Mouse (Mus musculus): ENCODE measurements around the gene Spg20. TPM values are rescaled to one million over a fixed set of nuclear protein-coding genes. Genes with fewer than 3 reads are reported as not detected.

Spg20 gene
- polyA plus RNA-seq, 1 experiment from 2014 or later, result 93.8 TPM

DNA sequence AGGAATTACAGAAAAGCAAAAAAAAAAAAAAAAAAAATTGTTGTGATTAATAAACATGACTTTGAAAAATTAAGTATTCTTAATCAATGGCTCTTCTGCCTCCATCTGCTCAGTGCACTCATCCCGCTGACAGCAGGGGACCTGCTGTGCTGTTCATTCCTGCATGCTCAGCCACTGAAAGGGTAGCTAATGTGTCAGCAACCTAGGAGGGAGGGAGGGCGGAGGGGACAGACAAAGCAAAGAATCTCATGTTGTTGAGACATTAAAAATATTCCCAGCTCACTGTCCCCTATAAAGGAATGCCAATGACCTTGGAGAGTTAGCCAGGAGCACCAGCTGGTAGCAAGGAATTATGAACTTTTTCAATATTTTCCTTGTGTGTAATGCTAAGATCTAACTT is 13.9 kb upstream of the Spg20 start:
- Histone ChIP-seq H3K27ac (no peak overlapping the region), H3K4me3 (replicated peaks) (no peak overlapping the region), H3K4me2 (no peak overlapping the region), H3K4me1 (replicated peaks) (peaks cover 12% of the 10 kb centered on the region; the same call in 1 of the 2 replicates), H3K36me3 (no peaks in the 10 kb centered on the region), H3K27me3 (no peaks in the 10 kb centered on the region), H3K9ac (replicated peaks) (no peak overlapping the region), H3K9me3 (no peaks in the 10 kb centered on the region)
- no peak for ATAC-seq (ENCODE audit: insufficient number of reproducible peaks, insufficient read depth, low FRiP score, low TSS enrichment, low read depth)
- 72% methylated on average over 2 of the region's 2 CpGs for WGBS

DNA sequence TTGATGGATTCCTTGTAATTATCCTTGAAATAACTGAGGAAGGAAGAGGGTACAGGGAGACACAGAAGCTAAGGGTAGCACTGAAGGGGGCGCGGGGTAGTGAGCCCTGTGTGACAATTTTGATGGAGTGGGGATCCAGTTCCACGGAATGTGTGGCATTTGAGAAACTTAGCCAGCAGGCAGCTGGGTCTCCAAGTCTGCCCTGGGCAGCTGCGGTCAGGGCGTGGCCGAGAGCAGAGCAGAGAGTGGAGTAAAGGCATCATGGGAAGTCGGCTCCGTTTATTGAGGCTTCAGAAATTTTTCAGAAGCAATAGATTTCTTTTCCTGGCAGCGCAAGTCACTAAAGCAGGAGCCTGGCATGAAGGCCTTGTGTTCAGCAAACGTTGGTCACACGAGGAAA is 12.9 kb upstream of the Spg20 start:
- WGBS, result 75% methylated on average over 11 of the region's 11 CpGs
- 0 out of 2 replicates have a peak overlapping the region, but pooled peaks have one; percentile 45 for H3K27ac ChIP-seq

DNA sequence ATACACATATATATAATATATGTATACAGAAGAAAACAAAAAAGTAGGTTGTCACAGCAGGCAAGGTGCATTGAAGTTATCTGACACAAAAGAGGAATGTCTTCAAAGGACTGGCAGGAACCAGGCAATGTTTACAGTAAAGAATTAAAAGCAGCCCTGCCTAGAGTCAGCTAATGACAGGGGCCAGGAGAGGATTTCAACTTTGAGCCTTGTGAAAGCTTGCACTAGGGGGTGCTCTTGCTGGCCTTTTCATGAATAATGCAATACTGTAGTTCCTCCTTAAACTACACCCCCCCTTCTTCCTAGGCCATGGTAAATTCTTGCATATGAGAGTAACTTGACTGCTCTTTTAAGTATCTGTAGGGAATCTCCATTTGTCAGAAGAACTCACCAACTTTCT is 10.8 kb upstream of the Spg20 start:
- no peak overlapping the region for H3K4me3 ChIP-seq (replicated peaks)
- H3K9me3 ChIP-seq, result no peaks in the 10 kb centered on the region
- no peaks in the 10 kb centered on the region for H3K36me3 ChIP-seq
- no peak overlapping the region for H3K27ac ChIP-seq
- H3K27me3 ChIP-seq, result no peaks in the 10 kb centered on the region
- no peak overlapping the region for H3K4me2 ChIP-seq
- no peak for ATAC-seq (ENCODE audit: insufficient number of reproducible peaks, insufficient read depth, low FRiP score, low TSS enrichment, low read depth)
- peaks cover 12% of the 10 kb centered on the region; the same call in 1 of the 2 replicates for H3K4me1 ChIP-seq (replicated peaks)
- no peak overlapping the region for H3K9ac ChIP-seq (replicated peaks)

More for the DNA sequence above, 12.9 kb upstream of the Spg20 start:
- peaks cover 12% of the 10 kb centered on the region; the same call in 1 of the 2 replicates for H3K4me1 ChIP-seq (replicated peaks)
- H3K36me3 ChIP-seq, result no peaks in the 10 kb centered on the region
- no peak overlapping the region for H3K4me3 ChIP-seq (replicated peaks)
- no peak overlapping the region for H3K9ac ChIP-seq (replicated peaks)
- ATAC-seq (ENCODE audit: insufficient number of reproducible peaks, insufficient read depth, low FRiP score, low TSS enrichment, low read depth), result no peak
- no peak overlapping the region for H3K4me2 ChIP-seq
- H3K9me3 ChIP-seq, result no peaks in the 10 kb centered on the region
- no peaks in the 10 kb centered on the region for H3K27me3 ChIP-seq

DNA sequence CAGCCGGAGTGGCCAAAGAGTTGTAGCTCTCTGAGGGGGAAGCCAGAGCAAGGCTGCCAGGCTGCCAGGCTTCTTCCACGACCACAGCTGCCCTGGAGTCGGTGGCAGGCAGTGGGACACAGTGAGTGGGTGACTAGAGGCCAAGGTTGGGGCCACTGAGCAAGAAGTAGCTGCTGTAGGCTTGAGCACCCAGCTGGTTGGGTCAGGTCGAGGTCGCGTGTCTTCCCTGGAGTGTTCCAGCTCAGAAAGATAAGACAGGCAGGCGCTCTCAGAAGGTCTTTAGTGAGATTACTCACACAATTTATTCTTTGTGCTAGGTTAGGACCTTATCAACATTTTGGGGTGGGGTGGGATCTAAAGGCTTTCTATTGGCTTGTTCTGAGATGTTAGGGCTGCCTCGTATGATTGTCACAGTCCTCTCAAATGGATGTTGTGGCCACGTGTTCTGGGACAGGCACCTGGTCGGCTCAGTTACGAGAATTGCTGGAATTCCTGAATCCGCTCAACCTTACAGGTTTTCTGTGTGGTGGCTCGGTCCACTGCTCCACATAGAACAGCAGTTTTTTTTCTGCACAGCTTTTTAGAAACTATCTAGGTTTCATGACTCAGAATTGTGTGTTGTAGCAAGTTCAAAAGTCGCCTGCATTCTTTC is 6.4 kb upstream of the Spg20 start:
- 0 out of 2 replicates have a peak, but pooled peaks cover 3% of the 10 kb centered on the region for H3K4me1 ChIP-seq (replicated peaks)
- no peaks in the 10 kb centered on the region for H3K36me3 ChIP-seq
- no peak overlapping the region for H3K4me3 ChIP-seq (replicated peaks)
- H3K9me3 ChIP-seq, result no peaks in the 10 kb centered on the region
- no peak overlapping the region for H3K4me2 ChIP-seq
- H3K27ac ChIP-seq, result no peak overlapping the region
- H3K27me3 ChIP-seq, result no peaks in the 10 kb centered on the region
- no peak for ATAC-seq (ENCODE audit: insufficient number of reproducible peaks, insufficient read depth, low FRiP score, low TSS enrichment, low read depth)
- 80% methylated on average over 14 of the region's 14 CpGs for WGBS
- H3K9ac ChIP-seq (replicated peaks), result no peak overlapping the region

DNA sequence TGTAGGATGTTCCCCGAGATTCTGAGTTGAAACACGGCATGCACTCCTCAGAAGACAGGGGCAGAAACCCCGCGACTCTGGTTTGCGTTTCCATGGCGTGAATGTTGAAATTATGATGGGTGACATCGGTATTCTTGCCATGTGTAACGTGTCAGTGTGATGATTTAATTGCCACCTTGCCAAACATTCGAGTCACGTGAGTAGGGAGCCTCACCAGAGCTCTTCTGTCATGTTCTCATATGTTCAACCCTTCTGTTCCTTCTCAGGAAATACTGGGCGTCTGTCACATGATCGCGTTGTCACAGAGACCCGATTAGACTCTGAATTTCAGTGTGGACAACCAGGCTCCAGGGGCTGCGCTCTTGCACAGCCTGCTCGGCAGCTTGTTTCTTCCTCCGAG is 5.9 kb upstream of the Spg20 start:
- WGBS, result 86% methylated on average over 17 of the region's 17 CpGs
- Histone ChIP-seq H3K9me3 (no peaks in the 10 kb centered on the region), H3K27me3 (no peaks in the 10 kb centered on the region), H3K4me3 (replicated peaks) (no peak overlapping the region), H3K4me1 (replicated peaks) (0 out of 2 replicates have a peak, but pooled peaks cover 3% of the 10 kb centered on the region), H3K4me2 (no peak overlapping the region), H3K36me3 (no peaks in the 10 kb centered on the region), H3K9ac (replicated peaks) (no peak overlapping the region), H3K27ac (no peak overlapping the region)
- ATAC-seq (ENCODE audit: insufficient number of reproducible peaks, insufficient read depth, low FRiP score, low TSS enrichment, low read depth), result no peak

DNA sequence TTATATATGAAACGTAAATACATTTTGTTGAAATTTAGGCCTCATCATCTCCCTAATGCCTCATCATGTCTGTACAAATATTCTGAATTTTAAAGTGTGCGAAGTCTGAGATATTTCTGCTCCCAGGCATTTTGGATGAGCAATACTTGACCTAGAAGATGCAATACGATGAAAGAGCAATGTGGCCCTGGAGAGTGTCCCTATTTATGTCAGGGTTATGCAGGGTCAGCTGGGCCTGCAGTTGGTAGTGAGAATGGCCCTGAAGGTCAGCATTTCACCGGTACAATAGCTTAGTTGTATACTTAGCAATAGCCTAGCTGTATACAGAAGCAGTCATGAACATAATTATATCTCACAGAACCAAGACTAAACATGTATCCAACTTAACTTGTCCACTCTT is 2.8 kb upstream of the Spg20 start:
- Histone ChIP-seq H3K36me3 (no peaks in the 10 kb centered on the region), H3K9ac (replicated peaks) (no peak overlapping the region), H3K9me3 (no peaks in the 10 kb centered on the region), H3K27me3 (no peaks in the 10 kb centered on the region), H3K4me3 (replicated peaks) (no peak overlapping the region), H3K4me1 (replicated peaks) (peaks cover 13% of the 10 kb centered on the region), H3K27ac (no peak overlapping the region), H3K4me2 (no peak overlapping the region)
- ATAC-seq (ENCODE audit: insufficient number of reproducible peaks, insufficient read depth, low FRiP score, low TSS enrichment, low read depth), result no peak
- WGBS, result 86% methylated on average over 4 of the region's 4 CpGs

DNA sequence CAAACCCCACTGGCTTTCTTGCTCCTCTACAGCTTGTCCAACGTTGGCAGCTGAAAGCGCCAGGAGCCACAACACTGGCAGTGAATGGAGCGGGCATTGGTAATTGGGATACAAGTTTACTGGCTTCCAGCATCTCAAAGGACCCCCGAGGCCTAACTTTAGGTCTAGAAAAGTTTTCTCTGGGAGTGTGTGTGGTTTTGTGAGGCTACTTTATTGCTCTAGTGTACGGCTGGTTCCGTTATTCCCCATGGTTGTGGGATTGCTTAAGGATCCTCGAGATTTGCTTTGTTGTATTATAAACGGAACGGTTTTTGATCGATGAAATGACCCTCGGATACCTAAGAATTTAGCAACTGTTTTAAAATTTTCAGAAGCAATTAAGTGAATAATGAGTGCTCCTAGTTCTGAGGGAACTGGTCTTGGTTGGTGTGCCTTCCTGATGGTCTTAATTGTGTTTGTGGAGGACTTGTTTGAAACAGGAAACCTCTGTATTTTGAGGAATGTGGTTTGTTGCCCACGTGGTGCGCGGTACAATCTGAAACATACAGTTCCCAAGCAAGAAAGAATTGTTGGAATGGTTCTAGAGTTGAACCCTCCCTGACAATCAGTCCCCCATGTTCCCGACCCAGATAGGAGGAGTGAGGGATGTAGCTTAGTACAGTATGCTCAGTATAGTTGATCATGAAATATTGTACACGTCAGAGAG is 955 bp downstream of the Spg20 start:
- 21% methylated on average over 16 of the region's 16 CpGs for WGBS
- H3K27me3 ChIP-seq, result no peaks in the 10 kb centered on the region
- H3K36me3 ChIP-seq, result peaks cover 14% of the 10 kb centered on the region
- peak overlapping the region; percentile 60 for H3K4me2 ChIP-seq
- H3K4me1 ChIP-seq (replicated peaks), result peaks cover 21% of the 10 kb centered on the region
- peak overlapping the region; percentile 96 for H3K27ac ChIP-seq
- H3K9me3 ChIP-seq, result no peaks in the 10 kb centered on the region
- ATAC-seq (ENCODE audit: insufficient number of reproducible peaks, insufficient read depth, low FRiP score, low TSS enrichment, low read depth), result peak; percentile 4; the same call in 1 of the 2 replicates
- H3K9ac ChIP-seq (replicated peaks), result peak overlapping the region; percentile 97
- peak overlapping the region; percentile 82 for H3K4me3 ChIP-seq (replicated peaks)

DNA sequence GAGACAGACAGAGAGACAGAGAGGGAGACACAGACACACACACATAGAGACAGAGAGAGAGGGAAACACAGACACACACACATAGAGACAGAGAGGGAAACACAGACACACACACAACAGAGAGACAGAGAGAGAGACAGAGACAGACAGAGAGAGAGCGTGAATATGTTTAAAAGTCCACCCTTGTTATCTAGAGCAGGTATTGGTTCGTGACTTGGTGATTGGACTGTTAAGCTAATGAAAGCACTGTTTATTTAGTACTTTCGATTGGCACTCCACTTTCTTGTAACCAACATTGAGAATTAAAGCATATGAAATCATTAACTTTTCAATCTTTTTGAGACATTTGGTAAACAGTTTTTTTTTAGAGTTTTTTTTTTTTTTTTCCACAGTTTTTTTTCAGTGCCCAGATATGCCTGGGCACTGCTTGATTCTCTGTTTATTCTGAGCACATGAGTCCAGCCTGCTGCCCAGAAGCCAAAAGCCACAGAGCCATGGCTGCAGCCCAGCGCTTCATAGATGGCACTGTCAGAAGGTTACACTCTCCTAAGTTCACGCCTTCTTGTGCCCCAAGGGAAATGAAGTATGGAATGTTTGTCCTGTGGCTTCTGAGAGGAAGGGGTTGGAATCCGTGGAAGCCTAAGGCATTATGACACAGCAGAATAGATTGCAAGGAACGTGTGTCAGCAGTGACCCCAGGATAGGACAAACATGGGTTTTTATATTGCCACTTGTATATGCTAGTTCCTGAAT is 2.6 kb downstream of the Spg20 start:
- no peak for ATAC-seq (ENCODE audit: insufficient number of reproducible peaks, insufficient read depth, low FRiP score, low TSS enrichment, low read depth)
- peaks cover 21% of the 10 kb centered on the region for H3K4me1 ChIP-seq (replicated peaks)
- WGBS, result 74% methylated on average over 7 of the region's 7 CpGs
- H3K27ac ChIP-seq, result no peak overlapping the region
- no peak overlapping the region for H3K9ac ChIP-seq (replicated peaks)
- no peak overlapping the region for H3K4me3 ChIP-seq (replicated peaks)
- H3K4me2 ChIP-seq, result peak overlapping the region; percentile 15
- H3K36me3 ChIP-seq, result peaks cover 30% of the 10 kb centered on the region
- H3K9me3 ChIP-seq, result no peaks in the 10 kb centered on the region
- no peaks in the 10 kb centered on the region for H3K27me3 ChIP-seq

DNA sequence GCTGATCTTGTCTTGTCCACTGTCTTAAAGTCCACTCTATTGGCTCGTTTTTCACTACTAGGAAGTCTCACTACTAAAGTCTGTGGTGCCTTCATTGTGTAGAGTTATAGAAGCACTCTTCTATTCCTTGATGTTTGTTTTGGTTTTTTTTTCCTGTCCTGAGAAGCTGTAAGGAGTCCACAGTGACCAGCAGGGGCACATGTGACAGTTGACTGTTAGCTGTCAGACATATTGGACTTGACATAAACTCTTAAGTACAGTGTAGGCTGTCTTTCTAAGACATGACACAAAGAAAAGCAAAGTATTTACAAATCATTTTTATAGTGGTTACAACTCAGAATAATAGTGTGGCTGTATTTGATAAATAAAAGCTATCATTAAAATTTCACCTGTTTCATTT is 3.2 kb downstream of the Spg20 start:
- Histone ChIP-seq H3K9me3 (no peaks in the 10 kb centered on the region), H3K4me1 (replicated peaks) (peaks cover 19% of the 10 kb centered on the region), H3K27ac (no peak overlapping the region), H3K4me3 (replicated peaks) (no peak overlapping the region), H3K27me3 (no peaks in the 10 kb centered on the region), H3K36me3 (peaks cover 33% of the 10 kb centered on the region), H3K4me2 (no peak overlapping the region), H3K9ac (replicated peaks) (no peak overlapping the region)
- no peak for ATAC-seq (ENCODE audit: insufficient number of reproducible peaks, insufficient read depth, low FRiP score, low TSS enrichment, low read depth)
- WGBS, result 61% methylated on average over 1 of the region's 1 CpGs

DNA sequence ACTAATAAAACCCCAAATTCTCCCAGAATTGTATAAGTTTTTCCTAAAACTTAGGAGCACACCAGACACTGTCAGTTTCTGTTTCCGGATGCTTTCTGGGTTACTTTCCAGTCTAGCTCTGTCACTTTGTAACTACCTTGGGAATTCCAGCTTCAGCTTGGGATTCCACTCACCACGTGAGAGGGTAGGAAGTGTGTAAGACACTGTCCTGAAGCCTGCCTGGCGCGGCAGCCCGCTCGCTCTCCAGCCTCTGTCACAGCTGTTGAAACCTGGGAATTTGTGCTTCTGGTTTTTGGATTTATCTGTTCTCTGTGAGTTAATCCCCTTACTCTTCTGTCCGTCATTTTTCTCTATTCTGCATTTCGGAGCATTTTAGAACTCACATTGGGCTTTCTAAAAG is 4.1 kb downstream of the Spg20 start:
- Histone ChIP-seq H3K4me1 (replicated peaks) (peaks cover 19% of the 10 kb centered on the region), H3K27me3 (no peaks in the 10 kb centered on the region), H3K4me2 (no peak overlapping the region), H3K4me3 (replicated peaks) (no peak overlapping the region), H3K9ac (replicated peaks) (no peak overlapping the region), H3K36me3 (peaks cover 41% of the 10 kb centered on the region), H3K9me3 (no peaks in the 10 kb centered on the region), H3K27ac (no peak overlapping the region)
- WGBS, result 86% methylated on average over 8 of the region's 8 CpGs
- no peak for ATAC-seq (ENCODE audit: insufficient number of reproducible peaks, insufficient read depth, low FRiP score, low TSS enrichment, low read depth)

DNA sequence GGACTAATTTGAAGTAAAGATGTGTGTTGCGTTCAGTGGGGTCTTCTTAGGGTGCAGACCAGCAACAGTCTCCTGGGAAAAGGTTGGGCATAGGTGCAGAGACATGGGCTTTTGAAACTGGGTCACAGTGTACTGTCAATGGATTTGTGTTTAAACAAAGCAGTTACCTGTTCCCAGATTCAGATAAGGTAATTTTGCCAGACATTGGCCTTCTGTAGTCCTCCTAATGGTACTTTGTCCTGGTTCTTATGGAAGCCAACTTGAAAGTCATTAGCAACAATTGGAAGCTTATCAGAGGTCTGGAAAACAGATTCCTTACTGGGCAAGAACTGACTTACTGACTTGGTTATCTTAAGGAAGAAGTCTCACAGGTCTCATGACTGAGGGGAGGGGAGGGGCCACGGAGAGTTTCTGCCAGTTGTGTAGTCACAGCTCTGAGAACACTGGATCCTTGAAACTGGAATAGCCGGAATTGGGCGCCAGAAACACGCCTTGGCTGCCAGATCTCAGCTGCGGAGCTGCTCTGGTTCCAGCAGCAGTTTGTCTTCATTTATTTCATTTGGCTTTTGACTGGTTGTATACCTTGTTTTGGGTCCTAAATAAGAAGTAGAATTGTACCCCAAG is 7.5 kb downstream of the Spg20 start:
- no peak overlapping the region for H3K9ac ChIP-seq (replicated peaks)
- no peaks in the 10 kb centered on the region for H3K9me3 ChIP-seq
- H3K27me3 ChIP-seq, result no peaks in the 10 kb centered on the region
- no peak for ATAC-seq (ENCODE audit: insufficient number of reproducible peaks, insufficient read depth, low FRiP score, low TSS enrichment, low read depth)
- H3K4me2 ChIP-seq, result no peak overlapping the region
- 93% methylated on average over 6 of the region's 6 CpGs for WGBS
- H3K4me3 ChIP-seq (replicated peaks), result no peak overlapping the region
- peaks cover 74% of the 10 kb centered on the region for H3K36me3 ChIP-seq
- no peak overlapping the region for H3K27ac ChIP-seq
- H3K4me1 ChIP-seq (replicated peaks), result peaks cover 6% of the 10 kb centered on the region; the same call in 1 of the 2 replicates

All from limb, embryonic 12.5 days (tissue).